Mouse (Mus musculus): ENCODE data around the gene Klra8. TPM values are rescaled to one million over a fixed set of nuclear protein-coding genes. Genes with fewer than 3 reads are reported as not detected.
"Not testable (repeated sequence)": the region's sequence is repeated elsewhere in the genome, so short reads cannot be mapped to it uniquely, and the experiment has no call there.

Gene Klra8
- total RNA-seq (2021): not detected
- long read RNA-seq, experiment 1: 0 reads
- long read RNA-seq, experiment 2: 0 reads

DNA sequence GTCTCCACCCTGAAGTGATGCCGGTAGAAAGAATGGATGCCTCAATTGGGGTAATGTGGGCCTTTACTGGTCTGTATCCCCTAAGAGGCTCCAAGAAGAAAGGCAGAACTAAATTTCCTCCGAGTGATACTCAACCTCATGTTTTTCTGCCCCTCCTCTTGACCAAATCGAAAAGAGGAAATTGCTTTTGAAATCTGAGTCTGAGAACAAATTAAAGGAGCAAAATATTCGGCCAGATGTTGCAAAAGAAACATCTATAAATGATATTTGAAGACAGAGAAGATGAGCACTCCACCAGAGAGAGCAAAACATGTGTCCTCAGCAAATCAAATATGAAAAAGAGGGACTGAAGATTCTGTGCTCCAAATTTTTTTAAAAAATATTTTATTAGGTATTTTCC, at the start of gene Klra8:
TSS of gene Klra8 (minus strand) at position 101 of the 400 bp plus-strand sequence.
- DNase-seq (ENCODE audit: low spot score in 2 of 2): not testable (repeated sequence)

DNA sequence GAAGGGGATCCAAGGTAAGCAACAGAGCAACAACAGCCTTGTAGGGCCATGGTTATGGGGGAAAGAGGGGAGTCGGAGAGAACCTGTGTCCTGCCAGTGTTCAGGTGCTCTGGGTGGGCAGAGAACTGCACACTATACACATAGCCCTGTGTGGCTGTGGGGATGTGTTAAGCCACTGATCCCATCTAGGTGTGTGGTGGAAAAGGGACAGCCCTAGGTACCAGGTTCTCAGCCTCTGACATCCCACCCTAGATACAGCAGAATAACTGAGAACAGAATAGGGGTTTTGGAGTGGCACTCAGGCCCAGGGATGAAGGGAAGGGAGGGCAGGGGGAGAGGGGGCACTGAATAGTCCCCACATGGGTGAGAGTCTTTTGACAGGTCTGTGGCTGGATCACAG, 19.2 kb downstream of the Klra8 start:
- no peak for DNase-seq (ENCODE audit: low spot score in 2 of 2)

DNA sequence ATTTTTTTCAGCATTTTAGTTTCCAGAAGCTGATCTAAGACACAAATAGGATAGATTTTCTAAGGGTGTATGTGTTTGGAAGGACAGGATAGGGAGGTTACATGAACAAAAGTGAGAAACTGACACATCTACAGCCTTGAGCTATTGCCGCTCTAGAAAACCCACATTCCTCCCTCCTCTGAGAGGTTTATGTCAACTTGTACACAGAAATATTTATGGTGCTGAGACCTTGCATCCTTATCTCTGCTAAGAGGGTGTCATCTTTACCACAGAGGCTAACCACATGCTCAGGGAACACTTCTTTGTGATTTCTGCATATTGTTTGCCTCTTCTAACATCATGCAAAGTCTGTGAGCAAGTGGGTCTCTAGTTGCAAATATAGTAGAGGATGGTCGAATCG, 27.0 kb downstream of the Klra8 start:
- not testable (repeated sequence) for DNase-seq (ENCODE audit: low spot score in 2 of 2)

DNA sequence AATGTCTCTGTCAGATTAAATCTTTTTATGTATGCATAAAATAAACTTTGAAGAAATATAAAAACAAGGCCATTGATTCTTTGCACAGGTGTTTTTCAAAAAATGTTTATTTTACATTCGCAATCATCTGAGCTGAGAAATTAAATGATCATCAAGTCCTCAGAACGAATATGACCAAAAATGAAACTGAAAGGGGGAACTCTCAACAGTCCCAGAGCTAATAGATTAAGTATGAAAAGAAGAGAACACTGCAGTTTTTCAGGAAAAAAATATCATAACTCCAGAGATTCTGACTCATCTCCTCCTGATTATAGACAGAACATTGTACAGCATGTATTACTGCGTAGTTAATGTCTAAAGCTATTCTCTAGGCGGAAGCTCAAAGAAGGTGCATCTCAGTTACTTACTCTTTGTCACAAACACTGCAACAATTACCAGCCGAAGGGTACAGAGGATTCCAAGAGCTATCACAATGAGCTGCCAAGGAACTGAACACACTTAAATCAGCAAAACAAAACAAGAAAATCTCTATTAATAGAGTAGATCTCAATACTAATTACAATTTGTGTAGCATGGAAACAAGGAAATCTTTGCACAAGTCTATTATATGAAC, 37.3 kb downstream of the Klra8 start:
- DNase-seq (ENCODE audit: low spot score in 2 of 2): no peak

DNA sequence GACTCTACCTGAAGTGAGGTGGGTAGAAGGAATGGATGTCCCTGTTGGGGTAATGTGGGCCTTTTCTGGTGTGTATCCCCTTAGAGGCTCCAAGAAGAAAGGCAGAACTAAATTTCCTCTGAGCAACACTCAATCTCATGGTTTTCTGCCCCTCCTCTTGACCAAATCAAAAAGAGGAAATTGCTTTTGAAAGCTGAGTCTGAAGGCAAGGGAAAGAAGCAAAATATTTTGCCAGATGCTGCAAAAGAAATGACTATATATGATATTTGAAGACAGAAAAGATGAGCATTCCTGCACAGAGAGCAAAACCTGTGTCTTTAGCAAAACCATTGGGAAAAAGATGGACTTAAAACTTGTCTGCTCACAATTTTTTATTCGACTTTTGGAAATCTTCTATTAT, 62.5 kb downstream of the Klra8 start, which contains the start of gene Klra4:
TSS of gene Klra4 (minus strand) at position 101 of the 400 bp plus-strand sequence.
- DNase-seq (ENCODE audit: low spot score in 2 of 2): not testable (repeated sequence)

Other genes starting within 250 kb of the Klra8 start
- gene Klra5, start 212.2 kb downstream of the Klra8 start, total RNA-seq (2021): not detected
- not detected for gene Klra6, start 102.9 kb downstream of the Klra8 start, total RNA-seq (2021)
- not detected for gene Klra4, start 62.6 kb downstream of the Klra8 start, total RNA-seq (2021)
- not detected for gene Klra9, start 63.2 kb upstream of the Klra8 start, total RNA-seq (2021)
- not detected for gene Klra7, start 103.4 kb upstream of the Klra8 start, total RNA-seq (2021)
- not detected for gene Klra10, start 152.0 kb upstream of the Klra8 start, total RNA-seq (2021)
- gene Klra3, start 207.7 kb upstream of the Klra8 start, total RNA-seq (2021): not detected

Measured in gastrocnemius, postnatal 4 days (tissue).